Mouse (Mus musculus): Measurements from ENCODE around the gene Uts2b.

The Uts2b gene

GRCm38 (mm10) chr16:27387634-27388611 is 17.9 kb upstream of the Uts2b start:
- peak; percentile 84; the same call in 1 of the 2 replicates for TF ChIP-seq GATA4 (IDR thresholded peaks at IDR 0.05; ENCODE audit: insufficient replicate concordance, low read length)

- TF ChIP-seq GATA4 (IDR thresholded peaks at IDR 0.05; ENCODE audit: insufficient replicate concordance, low read length) = no peak
Observed at GRCm38 (mm10) chr16:27386850-27387407, 16.9 kb upstream of the Uts2b start.

DNA sequence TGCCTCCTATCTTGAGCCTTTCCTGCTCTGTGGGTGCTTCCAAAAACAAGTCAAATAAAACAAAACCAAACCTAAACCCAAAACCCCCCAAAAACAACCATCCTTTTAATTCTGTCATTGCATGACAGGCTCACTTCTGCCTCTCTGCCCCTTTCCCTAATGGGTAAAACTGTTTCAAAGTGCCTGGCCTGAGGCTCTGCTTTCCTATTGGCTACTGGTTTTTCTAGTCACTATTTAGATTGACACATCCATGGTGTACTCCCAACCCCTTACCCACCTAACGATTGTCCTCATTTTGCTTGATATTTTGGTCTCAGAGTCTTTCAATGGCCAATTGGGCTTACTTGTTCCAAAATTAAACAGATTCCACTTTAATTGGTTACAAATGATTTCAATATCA is 15.6 kb upstream of the Uts2b start:
- no peak for TF ChIP-seq GATA4 (IDR thresholded peaks at IDR 0.05; ENCODE audit: insufficient replicate concordance, low read length)

DNA sequence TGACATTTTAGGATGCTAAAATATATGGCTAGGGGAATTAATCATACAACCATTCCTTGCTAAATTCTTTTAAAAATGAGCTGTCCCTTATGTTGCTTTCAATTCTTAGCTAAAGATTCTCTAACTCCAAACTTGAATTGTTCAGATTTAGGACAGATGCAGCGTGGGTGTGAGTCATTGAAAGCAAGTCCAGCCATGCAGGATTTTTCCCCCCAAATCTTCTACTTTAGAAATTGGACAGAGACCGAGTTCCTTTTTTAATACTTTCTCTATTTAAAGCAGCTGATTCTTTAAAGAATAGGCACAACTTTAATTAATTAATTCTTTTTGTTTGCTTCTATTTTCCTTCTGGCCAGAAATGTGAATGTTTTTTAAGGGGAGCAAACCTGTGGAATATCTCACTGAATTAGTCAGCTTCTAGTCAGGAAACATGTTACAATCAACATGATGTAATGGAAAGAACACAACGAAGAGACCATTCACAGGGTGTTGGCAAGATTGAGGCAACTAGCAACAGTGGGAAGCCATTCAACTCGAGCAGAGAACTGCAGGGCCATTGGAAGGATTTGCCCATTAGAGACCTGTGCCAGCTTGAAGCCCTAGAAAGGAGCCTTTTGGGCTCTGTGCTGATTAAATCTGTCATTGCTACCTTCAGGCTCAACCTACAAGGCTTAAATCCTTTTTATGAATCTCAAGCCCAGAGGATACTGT is 15.0 kb upstream of the Uts2b start:
- no peak for TF ChIP-seq GATA4 (IDR thresholded peaks at IDR 0.05; ENCODE audit: insufficient replicate concordance, low read length)

GRCm38 (mm10) chr16:27382217-27382616 is 12.2 kb upstream of the Uts2b start:
- TF ChIP-seq GATA4 (IDR thresholded peaks at IDR 0.05; ENCODE audit: insufficient replicate concordance, low read length) = no peak

DNA sequence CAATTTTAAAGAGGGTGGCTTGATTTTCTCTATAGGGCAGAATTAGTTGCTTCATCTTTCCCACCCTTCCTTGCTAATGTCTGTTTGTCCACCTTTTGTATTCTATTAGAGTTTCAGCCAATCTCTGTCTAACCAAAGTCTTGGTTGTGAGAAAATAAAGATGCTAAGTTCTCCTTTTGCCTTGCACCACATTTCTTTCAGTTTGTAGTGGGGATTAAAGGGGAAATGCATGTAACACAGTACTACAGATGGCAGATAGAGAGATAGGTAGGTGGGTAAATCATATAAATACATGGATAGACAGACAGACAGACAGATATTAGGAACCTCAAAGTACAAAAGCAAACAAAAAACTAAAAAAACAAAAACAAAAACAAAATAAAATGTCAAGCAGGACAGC is 6.5 kb upstream of the Uts2b start:
- no peak for TF ChIP-seq GATA4 (IDR thresholded peaks at IDR 0.05; ENCODE audit: insufficient replicate concordance, low read length)

DNA sequence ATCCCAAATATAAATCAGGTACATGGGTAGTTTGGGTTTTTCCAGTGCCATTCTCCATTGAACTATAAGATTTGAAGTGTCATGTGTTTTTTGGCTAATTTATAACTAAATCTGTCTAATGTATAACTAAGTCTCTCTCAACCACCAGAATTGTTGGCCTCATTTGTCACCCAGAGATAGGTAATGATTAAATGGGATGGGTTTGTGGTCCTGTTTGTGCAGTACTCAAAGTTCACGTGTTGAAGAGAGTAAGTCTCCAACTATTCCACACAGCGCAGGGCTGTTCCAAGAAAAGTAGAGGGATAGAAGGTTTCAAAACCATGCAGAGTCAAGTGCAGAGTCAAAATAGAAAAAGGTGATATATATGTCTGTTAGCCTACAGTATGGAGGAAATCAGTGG is 5.3 kb upstream of the Uts2b start:
- no peak for TF ChIP-seq GATA4 (IDR thresholded peaks at IDR 0.05; ENCODE audit: insufficient replicate concordance, low read length)

DNA sequence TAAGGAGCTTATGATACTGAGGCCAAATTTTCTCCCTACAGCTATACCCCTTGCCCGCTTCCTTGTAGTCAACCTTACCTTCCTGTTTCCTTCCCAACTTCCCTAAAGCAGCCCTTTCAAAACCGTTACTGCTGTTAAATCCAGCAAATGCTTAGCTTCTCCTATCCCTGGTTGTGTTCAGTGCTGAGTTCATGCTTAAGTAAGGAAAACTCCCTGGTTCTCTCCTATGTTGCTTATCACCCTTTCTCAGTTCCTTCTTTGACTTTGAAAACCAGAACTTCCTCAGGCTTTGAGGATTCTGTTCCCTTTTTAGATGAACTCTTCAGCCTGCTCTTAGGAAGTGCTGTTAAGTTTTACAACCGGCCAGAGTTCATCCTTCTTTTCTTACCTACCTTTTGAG is 4.1 kb upstream of the Uts2b start:
- TF ChIP-seq GATA4 (IDR thresholded peaks at IDR 0.05; ENCODE audit: insufficient replicate concordance, low read length) = no peak

- TF ChIP-seq GATA4 (IDR thresholded peaks at IDR 0.05; ENCODE audit: insufficient replicate concordance, low read length) = no peak
Observed at GRCm38 (mm10) chr16:27370700-27371099, 661 bp upstream of the Uts2b start.

DNA sequence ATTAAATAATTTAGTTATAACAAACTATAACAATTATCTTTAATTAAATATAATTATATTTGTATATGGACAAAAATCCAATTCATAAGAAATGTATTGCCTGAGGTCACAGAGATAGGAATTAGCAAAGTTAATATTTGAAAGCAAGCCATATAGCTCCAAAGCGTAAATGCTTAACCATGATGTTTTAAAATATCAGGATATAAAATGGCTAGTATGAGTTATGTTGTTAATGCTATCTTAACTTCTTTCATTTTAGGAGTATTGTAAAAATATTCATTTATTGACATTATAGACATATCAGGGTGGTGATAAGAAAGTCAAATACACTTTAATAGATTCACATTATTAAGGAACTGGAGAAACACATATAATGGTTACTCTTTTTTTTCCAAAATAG is 10.0 kb downstream of the Uts2b start:
- no peak for TF ChIP-seq GATA4 (IDR thresholded peaks at IDR 0.05; ENCODE audit: insufficient replicate concordance, low read length)

DNA sequence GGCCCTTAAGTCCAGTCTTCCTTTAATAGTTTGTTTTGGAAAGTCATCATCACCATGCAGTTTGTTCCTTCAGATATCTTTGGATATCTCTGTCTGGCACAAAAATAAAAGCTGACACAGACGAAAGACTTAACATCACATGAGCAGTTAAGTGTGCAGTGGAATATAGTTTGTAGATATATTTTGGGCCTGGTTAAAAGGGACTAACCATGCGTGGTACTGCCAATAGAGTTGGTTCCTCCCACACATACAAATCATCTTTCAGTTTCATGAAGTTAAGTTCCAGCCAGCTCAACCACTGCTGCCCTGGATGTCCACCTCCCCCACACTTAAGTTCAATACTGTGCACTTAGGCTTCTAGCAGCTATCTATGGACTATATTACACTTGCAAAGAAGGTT is 15.6 kb downstream of the Uts2b start:
- TF ChIP-seq GATA4 (IDR thresholded peaks at IDR 0.05; ENCODE audit: insufficient replicate concordance, low read length) = no peak

DNA sequence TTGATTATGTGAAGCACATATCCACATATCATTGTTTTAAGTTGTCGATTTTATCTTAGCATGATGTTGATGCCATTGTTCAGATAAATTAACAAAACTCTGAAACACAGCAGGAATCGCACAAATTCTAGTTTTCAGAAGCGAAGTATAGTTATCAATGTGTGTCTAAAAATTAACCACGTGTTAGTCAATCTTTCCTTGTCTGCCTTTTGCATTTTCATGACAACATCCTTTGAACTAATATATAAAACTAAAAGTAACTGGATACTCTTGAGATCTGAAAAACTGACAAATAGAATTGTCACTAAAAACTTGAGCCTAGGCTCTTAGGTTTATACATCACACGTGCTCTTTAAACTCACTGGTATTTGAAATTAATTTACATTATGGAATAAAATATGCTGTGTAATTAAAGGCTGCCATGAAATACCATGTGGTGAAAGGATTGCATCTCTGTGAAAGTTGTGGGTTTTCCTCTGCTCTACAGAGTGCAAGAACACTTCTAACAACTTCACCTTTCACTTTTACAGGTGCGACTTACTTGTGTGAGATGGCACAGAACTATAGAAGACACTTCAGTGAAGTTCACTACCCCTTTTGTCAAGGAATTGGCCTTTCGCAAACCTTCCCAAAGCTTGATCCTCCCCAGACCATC is 20.0 kb downstream of the Uts2b start:
- TF ChIP-seq GATA4 (IDR thresholded peaks at IDR 0.05; ENCODE audit: insufficient replicate concordance, low read length) = no peak

- no peak for TF ChIP-seq GATA4 (IDR thresholded peaks at IDR 0.05; ENCODE audit: insufficient replicate concordance, low read length)
Observed at GRCm38 (mm10) chr16:27349235-27349634, 20.8 kb downstream of the Uts2b start.

GRCm38 (mm10) chr16:27348359-27348758 is 21.7 kb downstream of the Uts2b start:
- TF ChIP-seq GATA4 (IDR thresholded peaks at IDR 0.05; ENCODE audit: insufficient replicate concordance, low read length) = no peak

- no peak for TF ChIP-seq GATA4 (IDR thresholded peaks at IDR 0.05; ENCODE audit: insufficient replicate concordance, low read length)
Observed at GRCm38 (mm10) chr16:27347521-27347920, 22.5 kb downstream of the Uts2b start.
